Mouse (Mus musculus) thymus, adult 2 months (tissue): Measurements from ENCODE around the gene Nfil3. TPM values are rescaled to one million over a fixed set of nuclear protein-coding genes. Genes with fewer than 3 reads are reported as not detected.

Source experiments
- DNase-seq: peaks from one replicate; pipeline ENCODE4 v3.0.0; 2021
- H3K27ac ChIP-seq: fragments of 200-500 bp; 2 replicates; pipeline ENCODE4 v1.5.1; 2012; ENCODE audit warnings: low read length, control low read depth; ENCODE audit not compliant: control insufficient read depth, insufficient read depth
- H3K27me3 ChIP-seq: fragments of 200-500 bp; 2 replicates; pipeline ENCODE4 v1.6.1; 2012; ENCODE audit warnings: mild to moderate bottlenecking, low read length, moderate library complexity, mixed read lengths; ENCODE audit not compliant: control insufficient read depth, insufficient read depth
- H3K36me3 ChIP-seq: fragments of 200-500 bp; 2 replicates; pipeline ENCODE4 v1.6.1; 2012; ENCODE audit warnings: mild to moderate bottlenecking, low read length, moderate library complexity; ENCODE audit not compliant: control insufficient read depth, insufficient read depth
- H3K4me1 ChIP-seq: fragments of 200-500 bp; replicated peaks from 2 replicates; pipeline ENCODE4 v1.6.1; 2012; ENCODE audit warnings: low read length; ENCODE audit not compliant: control insufficient read depth, insufficient read depth
- H3K4me3 ChIP-seq: fragments of 200-500 bp; 2 replicates; pipeline ENCODE4 v1.5.1; 2012; ENCODE audit warnings: mild to moderate bottlenecking, low read length, control low read depth, moderate library complexity; ENCODE audit not compliant: control insufficient read depth, insufficient read depth
- CTCF ChIP-seq: fragments of 200-500 bp; IDR thresholded peaks from 2 replicates; pipeline ENCODE4 v1.5.1; 2012; ENCODE audit warnings: mild to moderate bottlenecking, control low read depth, low read length, moderate library complexity, borderline replicate concordance; ENCODE audit not compliant: control insufficient read depth, poor library complexity, insufficient read depth; ENCODE audit errors: extremely low read depth
- POLR2A ChIP-seq: fragments of 200-500 bp; IDR thresholded peaks from 2 replicates; pipeline ENCODE4 v1.6.1; 2012; ENCODE audit warnings: mild to moderate bottlenecking, low read length, control low read depth, moderate library complexity; ENCODE audit not compliant: control insufficient read depth, poor library complexity, insufficient read depth; ENCODE audit errors: extremely low read depth
- WGBS: fragments of 180-500 bp; shearing (Covaris S2); methylation state at CpG from one replicate; pipeline ENCODE4 v1.1.7; 2018; 5-methylcytosine and 5-hydroxymethylcytosine counted together
- polyA plus RNA-seq: library from polyadenylated mRNA; depleted of rRNA; stranded (reverse); fragments of >200 nt; gene quantifications from 2 replicates; pipeline ENCODE4 v1.2.3, GENCODE M21; 2012

Gene Nfil3
- polyA plus RNA-seq, 1 experiment: 2.9 TPM

DNA sequence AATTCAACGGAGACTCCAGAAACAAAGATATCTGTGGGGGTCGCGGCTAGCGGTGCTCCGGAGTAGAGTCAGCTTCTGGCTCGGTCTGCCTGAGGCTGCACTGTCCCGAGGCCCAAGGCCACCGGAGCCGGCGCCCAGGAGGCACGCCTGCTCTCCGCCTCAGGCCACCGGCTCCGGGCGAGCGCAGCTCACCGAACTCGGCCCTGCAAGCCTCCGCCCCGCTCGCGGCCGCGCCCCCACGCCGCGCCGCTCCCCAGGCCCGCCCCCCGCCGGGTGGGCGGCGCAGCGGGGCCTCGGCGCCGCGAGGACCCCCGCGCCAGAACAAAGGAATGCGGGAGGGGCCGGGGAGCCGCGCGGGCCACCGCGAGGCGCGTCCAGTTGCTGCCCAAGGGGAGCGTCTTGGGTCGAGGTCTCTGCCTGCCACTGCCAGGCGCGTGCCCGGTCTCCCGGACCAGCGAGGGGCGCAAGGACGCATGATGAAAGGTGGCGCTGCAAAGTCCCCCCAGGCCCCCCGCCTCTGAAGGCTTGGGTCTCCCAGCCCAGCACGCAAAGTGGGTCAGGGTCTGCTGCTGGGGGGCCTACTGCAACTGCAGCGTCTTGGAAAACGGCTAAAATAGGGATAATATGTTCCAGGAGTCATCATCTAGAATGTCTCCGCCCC, 2.4 kb downstream of the Nfil3 start:
- Histone ChIP-seq H3K27me3 (peaks cover 15% of the 10 kb centered on the region), H3K27ac (no peak overlapping the region), H3K4me1 (peaks cover 22% of the 10 kb centered on the region), H3K4me3 (peak overlapping the region; percentile 14), H3K36me3 (no peaks in the 10 kb centered on the region)
- DNase-seq: peak; percentile 9
- under 1% methylated on average over 64 of the region's 64 CpGs for WGBS
- no peak for TF ChIP-seq POLR2A
- no peak for TF ChIP-seq CTCF

- Histone ChIP-seq H3K4me1 (peaks cover 22% of the 10 kb centered on the region), H3K36me3 (no peaks in the 10 kb centered on the region), H3K27me3 (peaks cover 15% of the 10 kb centered on the region), H3K27ac (no peak overlapping the region), H3K4me3 (no peak overlapping the region)
- WGBS: 52% methylated on average over 4 of the region's 4 CpGs
- TF ChIP-seq CTCF: no peak
- no peak for TF ChIP-seq POLR2A
- DNase-seq: no peak
Observed at GRCm38 (mm10) chr13:52977757-52978156, 3.1 kb downstream of the Nfil3 start.

DNA sequence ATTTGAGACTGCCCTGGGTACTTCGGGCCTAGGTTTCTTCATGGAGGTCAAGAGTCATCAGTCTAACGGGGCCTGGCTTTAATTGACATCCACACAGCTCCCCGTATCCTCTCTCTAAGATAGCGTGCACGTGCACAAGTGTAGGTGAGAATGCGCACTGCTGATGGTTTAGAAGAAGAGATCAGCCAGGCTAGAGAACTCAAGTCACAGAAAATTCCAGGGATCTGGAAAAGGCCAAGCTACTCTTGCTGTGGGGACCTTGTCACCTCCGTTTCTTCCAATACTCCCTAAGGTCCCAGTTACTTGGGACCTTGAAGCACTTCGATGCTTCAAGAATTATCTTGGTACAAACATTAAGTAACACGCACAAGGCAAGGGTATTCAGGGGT, 3.7 kb downstream of the Nfil3 start:
- Histone ChIP-seq H3K4me3 (no peak overlapping the region), H3K4me1 (peaks cover 22% of the 10 kb centered on the region)

DNA sequence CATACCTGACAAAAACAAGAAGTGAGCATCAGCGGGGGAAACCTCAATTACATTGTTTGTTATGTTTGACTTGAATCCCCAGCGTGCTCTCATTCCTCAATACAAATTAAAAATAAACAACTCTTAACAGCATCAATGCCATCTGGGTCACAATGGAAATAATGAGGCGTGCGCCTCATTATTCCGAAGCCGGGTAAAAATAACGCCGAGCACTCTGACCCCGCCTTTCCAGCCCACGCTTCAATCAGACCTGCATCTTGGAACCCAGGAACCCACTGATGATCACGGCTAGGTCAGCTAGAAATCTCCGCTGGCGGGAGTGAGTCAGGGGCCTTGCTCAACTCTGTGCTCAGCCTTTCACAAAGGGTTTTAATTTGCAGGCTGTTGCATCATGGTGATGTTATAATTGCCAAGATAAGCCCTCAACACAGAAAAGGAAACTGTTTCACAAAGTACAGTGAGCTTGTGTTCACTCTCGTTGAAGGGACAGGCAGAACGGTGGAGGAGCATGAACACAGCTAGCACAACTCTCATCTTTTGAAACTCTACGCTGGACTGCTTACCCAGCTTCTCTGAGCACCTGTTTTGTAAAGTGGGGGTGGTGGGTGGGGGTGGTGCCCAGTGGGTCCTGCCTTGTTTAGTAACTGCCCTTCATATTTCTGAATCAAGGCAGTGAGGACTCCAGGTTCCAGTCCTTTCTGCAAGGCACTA, 4.2 kb downstream of the Nfil3 start:
- DNase-seq: no peak
- 84% methylated on average over 16 of the region's 16 CpGs for WGBS
- H3K27ac ChIP-seq: no peak overlapping the region
- peaks cover 15% of the 10 kb centered on the region for H3K27me3 ChIP-seq
- no peak overlapping the region for H3K4me3 ChIP-seq
- TF ChIP-seq POLR2A: no peak
- H3K36me3 ChIP-seq: no peaks in the 10 kb centered on the region
- H3K4me1 ChIP-seq: peaks cover 18% of the 10 kb centered on the region

More for the DNA sequence above, 3.7 kb downstream of the Nfil3 start:
- 97% methylated on average over 9 of the region's 9 CpGs for WGBS
- no peak for DNase-seq
- H3K27ac ChIP-seq: no peak overlapping the region
- H3K36me3 ChIP-seq: no peaks in the 10 kb centered on the region
- H3K27me3 ChIP-seq: peaks cover 15% of the 10 kb centered on the region
- TF ChIP-seq POLR2A: no peak
- no peak for TF ChIP-seq CTCF

DNA sequence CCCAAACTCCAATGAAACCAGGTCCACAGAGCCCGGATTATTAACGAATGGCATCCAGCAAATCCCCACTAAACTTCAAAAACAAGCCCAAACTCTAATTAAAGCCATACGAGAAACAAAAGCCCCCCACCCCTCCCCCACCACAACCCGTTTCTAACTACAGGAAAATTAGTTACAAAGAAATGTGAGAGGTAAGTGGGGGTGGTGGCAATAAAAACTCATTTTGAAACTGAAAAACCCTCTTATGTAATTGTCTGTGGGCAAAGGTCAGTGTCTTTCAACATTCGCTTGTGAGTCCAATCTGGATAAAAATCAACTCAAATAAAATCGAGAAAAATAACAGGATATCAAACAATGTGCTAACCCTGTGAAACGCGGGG, 4.8 kb downstream of the Nfil3 start:
- no peak overlapping the region for H3K27ac ChIP-seq
- no peak for TF ChIP-seq POLR2A
- no peak for TF ChIP-seq CTCF
- peaks cover 12% of the 10 kb centered on the region for H3K4me1 ChIP-seq
- H3K27me3 ChIP-seq: peaks cover 15% of the 10 kb centered on the region
- WGBS: 83% methylated on average over 8 of the region's 8 CpGs
- H3K36me3 ChIP-seq: no peaks in the 10 kb centered on the region
- no peak for DNase-seq
- H3K4me3 ChIP-seq: no peak overlapping the region

GRCm38 (mm10) chr13:52974676-52975075, 6.2 kb downstream of the Nfil3 start:
- Histone ChIP-seq H3K4me3 (no peak overlapping the region), H3K27ac (no peak overlapping the region), H3K4me1 (peaks cover 7% of the 10 kb centered on the region), H3K27me3 (peaks cover 13% of the 10 kb centered on the region), H3K36me3 (no peaks in the 10 kb centered on the region)
- no peak for DNase-seq
- 88% methylated on average over 3 of the region's 3 CpGs for WGBS
- TF ChIP-seq POLR2A (no peak), CTCF (no peak)

DNA sequence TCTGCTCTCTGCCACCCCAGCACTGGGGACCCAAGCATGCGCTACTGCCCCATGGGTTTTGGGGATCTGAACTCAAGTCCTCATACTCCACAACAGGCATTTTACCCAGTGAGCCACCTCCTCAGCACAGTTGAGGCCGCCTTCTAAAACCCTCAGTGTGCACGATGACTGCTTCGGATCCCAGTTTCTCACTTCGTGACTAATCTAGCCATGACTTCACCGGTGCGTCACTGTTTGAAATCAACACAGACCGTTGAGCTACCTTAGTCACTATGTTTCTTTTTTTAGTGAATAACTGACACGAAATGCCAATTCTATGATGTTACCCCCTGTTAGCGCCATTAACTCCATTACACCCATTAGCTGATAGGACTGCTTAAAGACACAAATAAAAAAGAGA, 7.4 kb downstream of the Nfil3 start:
- H3K4me3 ChIP-seq: no peak overlapping the region
- H3K27me3 ChIP-seq: peaks cover 9% of the 10 kb centered on the region
- no peak overlapping the region for H3K27ac ChIP-seq
- H3K4me1 ChIP-seq: peaks cover 3% of the 10 kb centered on the region
- WGBS: 98% methylated on average over 10 of the region's 10 CpGs
- TF ChIP-seq POLR2A: no peak
- TF ChIP-seq CTCF: no peak
- H3K36me3 ChIP-seq: no peaks in the 10 kb centered on the region
- no peak for DNase-seq
